Mouse (Mus musculus) megakaryocyte, adult 5-6 weeks (primary cell): ENCODE data around the gene Acox2. TPM values are rescaled to one million over a fixed set of nuclear protein-coding genes. Genes with fewer than 3 reads are reported as not detected.

Experiments
- total RNA-seq, 2 experiments: library from RNA; stranded (forward) in 1 of 2; stranded (reverse) in 1 of 2; fragments of 153-499, 151-499 nt in 1 of 2; fragments of 221-1000, 200-1000 nt in 1 of 2; gene quantifications; 2 replicates each; pipeline versions ENCODE4 v1.2.3 to v1.2.4; 2015 to 2017

Gene Acox2
- total RNA-seq, 2 experiments from 2014 or later = not detected

Other genes with a start within 250 kb of the Acox2 start
- 14.7 and 14.9 TPM in 2 replicates for gene Rpp14, start 179.0 kb downstream of the Acox2 start, total RNA-seq (2015)
- 12.4 and 13.8 TPM in 2 replicates for gene Rpp14, start 179.0 kb downstream of the Acox2 start, total RNA-seq (2017)
- 41.9 and 47.3 TPM in 2 replicates for gene Pxk, start 161.1 kb downstream of the Acox2 start, total RNA-seq (2015)
- 28.0 and 37.9 TPM in 2 replicates for gene Pxk, start 161.1 kb downstream of the Acox2 start, total RNA-seq (2017)
- gene Pdhb, start 86.3 kb downstream of the Acox2 start, total RNA-seq (2015) = 72.7 and 76.3 TPM in 2 replicates
- gene Pdhb, start 86.3 kb downstream of the Acox2 start, total RNA-seq (2017) = 101 and 115 TPM in 2 replicates
- gene Kctd6, start 45.2 kb downstream of the Acox2 start, total RNA-seq (2015) = 6.2 and 7.3 TPM in 2 replicates
- 6.6 and 9.0 TPM in 2 replicates for gene Kctd6, start 45.2 kb downstream of the Acox2 start, total RNA-seq (2017)
- 0.09 TPM in 1 of 2 replicates, not detected in the other for gene Fam107a, start 58.7 kb upstream of the Acox2 start, total RNA-seq (2015)
- not detected in 2 replicates for gene Fam107a, start 58.7 kb upstream of the Acox2 start, total RNA-seq (2017)
- not detected in 2 replicates for gene Oit1, start 119.4 kb upstream of the Acox2 start, total RNA-seq (2015)
- gene Oit1, start 119.4 kb upstream of the Acox2 start, total RNA-seq (2017) = not detected in 2 replicates